Mouse (Mus musculus) heart, adult 18-20 months (tissue): ENCODE results near the gene Rbm39. TPM values are rescaled to one million over a fixed set of nuclear protein-coding genes. Genes with fewer than 3 reads are reported as not detected.
"Not testable (repeated sequence)": the region's sequence is repeated elsewhere in the genome, so short reads cannot be mapped to it uniquely, and the experiment has no call there.

Experiments used
- DNase-seq, 2 experiments: peaks; one replicate each; pipeline ENCODE4 v3.0.0; 2021 to 2022; ENCODE audit warnings: mixed read lengths in 1 of 2
- total RNA-seq, 2 experiments: library from RNA; stranded (reverse); gene quantifications; 2 replicates each; pipeline ENCODE4 v1.2.3; 2021

Rbm39 gene
- total RNA-seq, 2 experiments from 2014 or later, result 143 to 154 TPM

GRCm38 (mm10) chr2:156180824-156181590 is 969 bp upstream of the Rbm39 start:
- DNase-seq, result peak in 1 of 2 experiments; percentile 40

DNA sequence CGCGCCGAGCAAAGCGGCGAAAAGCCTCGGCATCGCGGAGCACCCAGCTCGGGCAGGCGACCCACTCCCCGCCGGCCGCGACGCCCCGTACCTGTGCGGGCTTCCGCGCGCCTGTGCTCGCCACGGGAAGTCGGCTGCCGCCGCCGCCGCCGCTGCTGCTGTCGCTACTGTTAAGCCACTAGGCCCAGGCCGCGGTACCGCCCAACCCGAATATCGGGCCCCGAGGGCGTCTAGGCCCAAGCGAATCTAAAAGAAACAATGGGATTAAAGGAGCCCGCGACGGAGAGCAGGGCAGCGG is 293 bp downstream of the Rbm39 start:
- no peak for DNase-seq

- peak; percentile 83 to 84 for DNase-seq
Observed at GRCm38 (mm10) chr2:156179046-156179795, 817 bp downstream of the Rbm39 start.

- DNase-seq, result no peak
Observed at GRCm38 (mm10) chr2:156177651-156178050, 2.4 kb downstream of the Rbm39 start.

DNA sequence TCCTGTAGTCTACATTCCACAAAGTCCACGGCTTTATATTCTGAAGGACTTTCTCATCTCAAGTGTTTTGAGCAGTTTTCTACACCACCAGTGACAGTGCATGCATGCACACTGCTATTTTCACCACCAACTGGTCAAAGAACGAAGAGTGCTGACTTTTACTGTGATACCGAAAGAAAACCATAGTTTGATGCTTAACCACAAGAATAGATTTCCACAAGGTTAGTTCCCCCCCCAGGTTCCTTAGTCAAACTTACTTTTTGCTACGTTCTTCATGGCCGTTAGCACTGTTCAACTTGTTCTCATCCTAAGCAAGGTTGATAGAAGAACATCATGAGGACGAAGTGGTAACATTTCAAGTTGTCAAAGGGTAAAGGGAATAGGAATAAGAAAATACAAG is 3.0 kb downstream of the Rbm39 start:
- DNase-seq, result no peak

- DNase-seq, result no peak
Observed at GRCm38 (mm10) chr2:156166557-156166956, 13.5 kb downstream of the Rbm39 start.

- no peak for DNase-seq
Observed at GRCm38 (mm10) chr2:156165478-156165877, 14.6 kb downstream of the Rbm39 start.

GRCm38 (mm10) chr2:156151538-156151937 is 28.5 kb downstream of the Rbm39 start:
- no peak for DNase-seq

DNA sequence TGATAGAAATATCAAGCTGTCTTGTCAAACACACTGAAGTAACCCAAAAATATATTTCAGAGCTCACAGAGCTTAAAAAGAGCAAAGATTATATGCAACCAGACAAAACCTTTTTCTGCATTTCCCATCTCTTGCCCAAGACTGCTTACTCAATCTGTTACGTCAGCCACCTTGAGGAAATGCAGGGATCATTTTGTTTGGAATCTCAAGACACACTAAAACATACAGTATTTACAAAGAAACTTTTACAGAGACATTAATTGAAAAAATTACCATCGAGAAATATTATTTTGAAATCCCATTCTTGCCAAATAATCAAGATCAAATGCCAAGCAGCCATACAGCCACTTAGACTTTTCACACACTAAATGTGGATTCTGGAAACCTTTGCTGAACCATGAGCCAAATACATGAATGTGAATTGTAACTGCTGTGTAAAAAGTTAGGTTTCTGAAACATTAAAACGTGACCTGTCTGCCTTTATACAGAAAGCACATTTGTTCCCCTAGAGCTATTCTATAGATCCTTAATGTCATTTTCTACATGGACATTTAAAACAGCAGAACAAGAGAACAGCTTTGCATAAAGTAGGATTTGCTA is 32.6 kb downstream of the Rbm39 start:
- DNase-seq, result no peak

DNA sequence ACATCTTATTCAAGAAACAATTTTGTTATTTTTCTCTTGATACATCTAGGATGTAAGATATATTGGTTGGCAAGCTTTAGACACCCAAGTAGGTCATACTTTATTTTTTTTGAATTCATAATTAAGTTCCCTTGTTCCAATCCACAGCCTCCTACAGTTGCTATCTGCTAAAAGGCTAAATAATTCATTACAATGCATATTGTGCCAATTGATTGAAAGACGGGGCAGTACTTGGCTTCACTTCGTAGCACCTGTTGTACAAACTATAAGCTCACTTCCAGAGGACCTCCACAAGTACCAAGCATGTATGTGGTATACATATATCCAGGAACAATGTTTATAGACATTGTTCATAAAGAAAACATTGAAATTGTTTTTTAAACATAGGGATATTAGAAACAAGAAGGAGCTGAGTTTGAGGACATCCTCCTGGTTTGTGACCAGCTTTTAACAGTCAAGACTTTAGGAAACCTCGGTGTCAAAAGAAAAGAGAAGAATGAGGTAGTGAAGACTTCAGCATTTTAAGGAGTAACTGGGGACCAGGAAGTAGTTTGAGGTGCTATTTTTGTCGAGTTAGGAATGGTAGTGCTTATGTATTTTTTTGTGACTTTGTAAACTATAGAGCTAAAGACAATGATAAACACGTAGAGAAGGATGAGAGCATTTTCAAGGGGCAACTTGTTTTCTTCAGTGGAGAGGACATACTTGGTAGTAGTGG is 33.6 kb downstream of the Rbm39 start:
- DNase-seq, result no peak

DNA sequence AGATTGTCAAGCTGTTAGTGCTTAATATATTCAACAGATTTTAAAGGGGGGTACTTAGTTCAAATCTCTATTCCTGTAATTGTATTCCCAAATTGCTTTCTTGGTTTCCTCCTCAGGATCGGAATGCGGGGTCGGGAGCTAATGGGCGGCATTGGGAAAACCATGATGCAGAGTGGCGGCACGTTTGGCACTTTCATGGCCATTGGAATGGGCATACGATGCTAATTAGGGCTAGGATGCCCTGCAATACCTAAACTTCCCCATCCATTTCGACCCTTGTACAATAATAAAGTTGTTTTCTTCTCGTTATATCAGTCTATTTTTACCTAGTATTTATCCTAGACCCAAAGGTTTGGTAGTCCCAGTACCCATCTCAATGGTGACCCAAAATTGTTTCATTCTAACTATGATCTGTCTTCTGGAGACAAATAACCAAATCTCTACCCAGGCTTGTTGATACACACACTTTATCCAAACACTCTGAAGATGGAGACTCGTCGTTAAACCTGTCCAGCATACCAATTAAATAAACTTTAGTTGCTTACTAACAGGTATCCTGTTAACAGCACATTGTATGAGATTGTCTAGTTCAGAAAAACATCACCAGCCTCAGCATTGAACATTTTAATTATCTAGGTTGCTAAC is 34.4 kb downstream of the Rbm39 start:
- DNase-seq, result no peak

DNA sequence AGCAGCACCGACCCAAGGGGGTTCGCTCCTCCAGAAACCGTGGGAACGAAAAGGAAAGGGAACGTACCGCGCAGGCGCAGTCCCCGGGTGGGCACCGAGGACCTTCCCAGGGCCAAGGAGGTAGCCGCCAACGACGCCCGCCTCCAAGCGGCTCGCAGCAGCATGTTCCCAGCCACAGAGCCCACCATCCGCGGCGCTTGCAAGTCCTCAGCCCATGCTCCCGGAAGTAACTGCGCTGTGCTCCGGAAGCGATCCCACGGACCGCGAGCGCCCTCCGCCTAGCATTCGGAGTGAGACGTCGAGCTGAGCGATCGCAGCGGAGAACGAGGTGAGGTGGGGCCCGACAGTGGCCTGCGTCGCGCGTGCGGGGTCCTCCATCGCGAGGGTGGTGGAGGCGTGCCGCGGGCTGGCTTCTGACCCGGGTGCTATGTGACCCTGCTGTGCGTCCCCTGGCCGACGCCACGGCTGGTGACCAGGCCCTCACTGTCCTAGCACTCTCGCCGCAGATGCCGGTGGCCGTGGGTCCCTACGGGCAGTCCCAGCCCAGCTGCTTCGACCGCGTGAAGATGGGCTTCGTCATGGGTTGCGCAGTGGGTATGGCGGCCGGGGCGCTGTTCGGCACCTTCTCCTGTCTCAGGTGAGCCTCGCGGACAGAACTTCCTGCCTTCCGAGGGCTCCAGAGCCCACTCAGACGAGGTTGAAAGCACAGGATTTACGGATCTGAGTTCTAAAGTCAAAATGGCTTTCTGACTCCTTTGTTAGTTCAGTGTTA is 35.9 kb downstream of the Rbm39 start, which contains the start of the genes Romo1 and Nfs1:
Gene Romo1 (plus strand): TSS at position 87 of the 772 bp plus-strand sequence.
Gene Nfs1 (minus strand): TSS at position 234 of the 772 bp plus-strand sequence.
- DNase-seq, result peak; percentile 92 to 95

DNA sequence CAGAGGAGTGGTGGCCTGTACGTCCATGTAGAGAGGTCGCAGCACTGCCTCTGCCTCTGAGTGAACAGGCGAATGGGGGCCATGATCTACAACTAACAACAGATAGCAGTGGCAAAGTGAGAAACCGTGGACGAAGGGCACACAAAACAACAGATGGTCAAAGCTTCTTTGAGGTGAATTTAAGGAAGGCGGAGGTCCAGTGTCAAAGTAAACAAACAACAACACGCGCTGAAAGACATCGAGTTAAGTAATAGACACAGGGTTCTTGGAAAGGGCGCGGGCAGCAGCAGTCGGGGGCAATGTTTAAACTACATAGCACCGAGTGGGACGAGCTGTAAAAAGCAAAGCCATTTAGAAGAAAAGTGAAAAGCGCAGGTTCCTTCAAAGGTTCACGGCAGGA is 36.7 kb downstream of the Rbm39 start:
- DNase-seq, result no peak

- no peak for DNase-seq
Observed at GRCm38 (mm10) chr2:156142820-156143219, 37.2 kb downstream of the Rbm39 start.

DNA sequence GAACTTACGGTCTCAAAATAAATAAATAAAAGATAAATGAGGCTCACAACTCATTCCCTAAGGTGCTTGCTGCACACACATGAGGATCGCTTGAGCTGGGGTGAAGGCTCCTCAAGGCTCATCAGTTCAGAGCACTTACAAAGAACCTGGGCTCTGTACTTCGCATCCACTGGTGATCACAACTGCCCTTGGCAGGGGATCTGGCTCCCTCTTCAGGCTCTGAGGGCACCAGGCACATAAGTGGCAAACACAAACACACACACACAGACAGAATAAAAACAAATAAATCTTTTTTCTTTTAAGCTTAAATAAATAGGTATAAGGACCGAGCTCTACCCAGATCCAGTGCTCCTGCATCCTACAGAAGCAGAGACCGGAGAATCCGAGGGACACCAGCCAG is 44.3 kb downstream of the Rbm39 start:
- no peak for DNase-seq

- DNase-seq, result no peak
Observed at GRCm38 (mm10) chr2:156134161-156134560, 45.9 kb downstream of the Rbm39 start.

- no peak for DNase-seq
Observed at GRCm38 (mm10) chr2:156126992-156127391, 53.0 kb downstream of the Rbm39 start, which contains the start of gene Gm28036. TSS of gene Gm28036 (minus strand) at chr2:156127092.

DNA sequence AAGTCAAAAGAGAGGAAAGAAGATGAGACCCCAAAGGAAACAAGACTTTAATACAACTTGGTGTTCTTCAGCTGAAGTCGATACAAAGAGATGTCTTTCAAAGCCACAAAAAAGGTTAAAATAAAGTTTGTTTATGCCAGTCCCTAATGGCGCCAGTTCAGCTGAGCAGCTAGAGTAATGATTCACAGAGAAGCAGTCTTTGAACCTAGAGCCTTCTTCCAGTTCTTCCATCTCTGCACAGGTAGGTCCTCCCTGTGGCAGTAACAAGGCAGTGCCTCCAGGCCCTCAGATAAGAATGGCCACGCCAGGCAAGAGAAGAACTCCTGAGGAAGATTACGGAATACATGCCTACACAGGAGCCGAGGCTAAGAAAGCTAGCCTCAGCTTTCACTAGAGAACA is 56.3 kb downstream of the Rbm39 start:
- no peak for DNase-seq

DNA sequence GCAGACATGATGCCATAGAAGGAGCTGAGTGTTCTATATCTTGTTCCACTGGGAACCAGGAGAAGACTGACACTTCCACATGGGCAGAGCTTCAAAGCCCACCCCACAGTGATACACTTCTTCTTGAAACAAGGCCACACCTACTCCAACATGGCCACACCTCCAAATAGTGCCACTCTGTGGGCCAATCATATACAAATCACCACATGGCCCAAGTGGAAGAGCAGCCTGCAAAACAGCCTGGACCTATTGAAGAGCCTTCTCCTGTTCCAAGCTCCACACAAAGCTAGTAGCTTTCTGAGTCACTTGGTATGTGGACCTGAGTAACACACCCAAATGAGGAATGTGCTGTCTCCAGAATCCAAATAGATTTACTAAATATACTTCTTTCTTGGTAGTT is 60.5 kb downstream of the Rbm39 start:
- no peak for DNase-seq

GRCm38 (mm10) chr2:156112080-156112423 is 68.0 kb downstream of the Rbm39 start:
- DNase-seq, result not testable (repeated sequence)
